Mouse (Mus musculus): ENCODE data around the gene Greb1. TPM values are rescaled to one million over a fixed set of nuclear protein-coding genes. Genes with fewer than 3 reads are reported as not detected.
A peak's percentile ranks its signal among the peaks of the same experiment; 100 is the strongest.
"Not testable (repeated sequence)": the region's sequence is repeated elsewhere in the genome, so short reads cannot be mapped to it uniquely, and the experiment has no call there.

The Greb1 gene
- total RNA-seq, 2 experiments from 2014 or later: 0.39 to 0.98 TPM

DNA sequence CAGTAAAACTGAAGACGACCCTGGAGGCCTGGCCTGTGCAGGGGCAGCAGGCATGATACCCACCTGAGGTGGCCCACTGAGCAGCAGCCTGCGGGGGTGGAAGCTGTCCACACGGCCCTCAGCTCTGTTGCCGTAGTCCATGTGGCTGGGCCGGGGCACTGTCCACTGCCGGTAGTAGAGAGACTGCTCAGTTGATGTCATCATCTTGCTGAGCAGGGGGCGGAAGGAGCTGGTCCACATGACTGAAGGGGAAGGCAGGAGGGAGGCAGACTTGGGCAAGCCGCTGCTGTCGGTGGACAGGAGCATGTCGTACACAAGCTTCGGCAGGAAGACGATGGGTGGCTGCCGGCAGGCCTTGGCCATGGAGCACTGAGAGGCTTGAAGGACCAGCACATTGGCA lies 104.5 kb downstream of the Greb1 start:
- no peak for DNase-seq (ENCODE audit: low spot score in 2 of 2)

DNA sequence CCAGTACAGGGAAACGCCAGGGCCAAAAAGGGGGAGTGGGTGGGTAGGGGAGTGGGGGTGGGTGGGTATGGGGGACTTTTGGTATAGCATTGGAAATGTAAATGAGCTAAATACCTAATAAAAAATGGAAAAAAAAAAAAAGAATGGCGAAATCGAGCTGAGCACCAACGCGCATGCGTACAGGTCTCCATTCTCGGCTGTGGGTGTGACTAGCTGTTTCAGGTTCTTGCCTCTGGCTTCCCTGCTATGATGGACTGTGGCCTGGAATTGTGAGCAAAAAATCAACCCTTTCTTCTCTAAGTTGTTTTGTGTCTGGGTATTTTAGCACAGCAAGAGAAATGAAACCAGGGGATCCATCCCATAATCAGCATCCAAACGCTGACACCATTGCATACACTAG lies 105.4 kb downstream of the Greb1 start:
- not testable (repeated sequence) for DNase-seq (ENCODE audit: low spot score in 2 of 2)

DNA sequence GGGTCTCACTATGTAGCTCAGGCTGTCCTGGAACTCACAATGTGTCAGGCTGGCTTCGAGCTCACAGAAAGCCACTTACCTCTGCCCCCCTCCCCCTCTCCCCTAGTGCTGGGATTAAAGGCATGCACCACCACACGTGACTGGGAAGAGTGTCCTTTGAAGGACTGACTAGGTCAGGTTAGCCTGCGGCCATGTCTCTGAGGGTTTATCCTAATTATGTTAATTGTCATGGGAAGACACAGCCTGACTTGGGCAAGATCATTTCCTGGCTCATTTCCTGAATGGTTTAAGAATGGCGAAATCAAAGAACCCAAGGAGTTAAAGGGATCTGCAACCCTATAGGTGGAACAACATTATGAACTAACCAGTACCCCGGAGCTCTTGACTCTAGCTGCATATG lies 105.9 kb downstream of the Greb1 start:
- DNase-seq (ENCODE audit: low spot score in 2 of 2): no peak

DNA sequence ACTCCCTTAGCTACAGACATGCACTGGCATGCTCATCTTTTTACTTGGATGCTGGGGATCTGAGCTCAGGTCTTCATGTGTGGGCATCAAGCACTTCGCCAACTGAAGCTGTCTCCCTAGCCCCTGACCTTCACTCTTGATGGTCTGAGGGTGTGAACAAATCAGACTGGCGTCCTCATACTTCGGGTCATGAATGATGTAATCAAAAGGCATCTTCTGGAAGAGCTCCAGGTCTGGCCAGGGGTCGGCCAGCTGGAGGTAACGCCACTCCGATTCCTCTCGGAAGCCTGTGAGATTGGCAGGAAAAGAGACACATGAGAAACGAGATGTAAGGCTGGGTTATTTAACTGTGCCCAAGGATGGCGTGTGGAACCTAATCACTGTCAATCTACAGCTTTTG lies 110.1 kb downstream of the Greb1 start:
- DNase-seq (ENCODE audit: low spot score in 2 of 2): no peak

DNA sequence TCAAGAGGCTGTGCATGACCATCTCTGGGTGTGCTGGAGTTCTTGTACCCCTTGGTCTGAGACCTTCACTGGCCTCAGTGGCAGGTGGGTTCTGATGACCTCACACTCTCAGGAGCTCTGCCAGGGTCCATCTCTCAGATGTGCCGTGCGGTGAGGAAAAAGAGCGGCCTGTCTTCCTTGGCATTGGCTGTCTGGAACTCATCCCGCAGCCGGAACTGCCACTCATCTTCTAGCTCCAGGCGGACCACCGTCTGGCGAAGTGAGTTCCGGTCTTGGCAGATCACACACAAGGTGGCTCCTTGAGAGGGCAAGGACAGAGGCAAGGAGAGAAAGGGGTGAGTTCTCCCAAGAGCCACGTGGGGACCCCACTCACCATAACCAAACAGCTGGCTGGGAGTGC lies 128.4 kb downstream of the Greb1 start:
- no peak for DNase-seq (ENCODE audit: low spot score in 2 of 2)

DNA sequence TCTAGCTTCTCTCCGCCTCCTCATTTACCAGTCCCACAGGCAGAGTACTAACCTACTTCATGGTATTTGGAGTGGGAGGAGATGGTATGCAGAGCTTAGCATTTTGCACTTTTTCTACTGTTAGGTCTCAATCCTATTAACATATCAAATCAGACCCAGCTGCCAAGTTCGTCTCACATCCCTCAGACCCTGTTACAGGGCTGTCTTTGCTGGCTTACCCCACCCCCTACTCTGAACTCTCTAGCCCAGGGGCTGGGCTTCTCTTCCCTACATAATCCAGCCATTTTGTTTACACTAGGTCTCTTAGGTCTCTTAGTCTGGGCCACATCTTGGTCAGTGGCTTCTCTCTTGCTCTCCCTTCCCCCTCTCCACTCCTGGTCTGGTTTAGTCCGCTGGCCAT lies 131.5 kb downstream of the Greb1 start:
- no peak for DNase-seq (ENCODE audit: low spot score in 2 of 2)

DNA sequence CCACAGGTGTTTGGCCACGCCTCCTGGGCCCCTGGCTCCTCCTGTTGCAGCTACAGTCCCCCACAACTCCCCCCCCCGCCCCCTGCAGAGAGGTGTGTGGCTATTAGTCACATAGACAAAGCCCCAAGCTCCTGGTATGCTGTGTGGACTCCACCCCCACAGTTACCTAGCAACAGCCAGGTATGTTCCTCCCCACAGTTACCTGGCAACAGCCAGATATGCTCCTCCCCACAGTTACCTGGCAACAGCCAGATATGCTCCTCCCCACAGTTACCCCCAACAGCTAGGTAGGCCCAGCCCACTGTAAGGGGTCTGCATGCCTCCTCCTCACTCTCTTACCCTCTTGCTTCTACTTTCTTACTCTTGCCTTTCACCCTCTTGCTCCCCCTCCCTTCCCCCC lies 135.7 kb downstream of the Greb1 start:
- no peak for DNase-seq (ENCODE audit: low spot score in 2 of 2)

DNA sequence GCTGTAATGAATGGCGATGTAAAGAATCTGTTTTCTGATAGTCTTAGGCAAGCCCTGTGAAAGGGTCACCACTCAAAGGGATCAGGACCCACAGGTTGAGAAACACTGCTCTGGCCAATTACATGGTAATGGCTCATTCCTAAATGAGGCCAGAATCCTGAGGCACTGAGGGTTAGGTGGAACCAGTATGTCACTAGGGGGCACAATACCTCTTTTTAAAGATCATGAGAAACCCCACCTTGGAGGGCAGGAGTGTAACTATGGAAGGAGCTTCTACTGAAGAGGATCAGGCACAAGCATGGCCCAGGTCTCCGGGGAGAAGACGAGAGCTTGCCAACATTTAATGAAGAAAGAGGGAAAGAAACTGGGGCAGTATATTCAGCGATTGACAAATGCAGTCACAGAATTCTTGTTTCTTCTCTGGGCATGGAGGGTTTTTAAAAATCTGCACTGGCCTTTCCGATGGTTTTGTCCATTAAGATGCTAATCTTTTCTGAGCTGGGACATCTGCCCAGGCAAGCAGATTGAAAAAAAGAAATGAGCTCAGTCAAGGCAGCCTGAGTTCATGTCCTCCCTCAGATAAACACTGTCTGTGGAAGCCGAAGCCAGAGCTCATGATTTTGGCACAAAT lies 137.6 kb downstream of the Greb1 start:
- no peak for DNase-seq (ENCODE audit: low spot score in 2 of 2)

DNA sequence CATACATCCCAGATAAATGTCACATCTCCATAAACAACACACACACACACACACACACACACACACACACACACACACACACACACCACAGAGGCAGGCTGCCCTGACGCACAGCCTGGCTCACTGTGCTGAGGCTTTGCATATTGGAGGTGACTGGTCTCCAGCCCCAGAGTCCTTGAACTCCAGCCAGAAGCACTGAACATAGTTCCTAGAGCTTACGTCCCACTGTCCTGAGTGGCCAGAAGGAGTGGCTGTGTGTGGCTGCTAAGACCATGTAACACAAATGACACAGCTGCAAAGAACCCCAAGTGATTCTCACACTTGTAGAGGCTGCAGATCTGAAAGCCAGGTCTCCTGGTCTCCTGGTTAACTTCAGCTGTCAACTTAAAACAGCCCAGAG lies 138.8 kb downstream of the Greb1 start:
- no peak for DNase-seq (ENCODE audit: low spot score in 2 of 2)

DNA sequence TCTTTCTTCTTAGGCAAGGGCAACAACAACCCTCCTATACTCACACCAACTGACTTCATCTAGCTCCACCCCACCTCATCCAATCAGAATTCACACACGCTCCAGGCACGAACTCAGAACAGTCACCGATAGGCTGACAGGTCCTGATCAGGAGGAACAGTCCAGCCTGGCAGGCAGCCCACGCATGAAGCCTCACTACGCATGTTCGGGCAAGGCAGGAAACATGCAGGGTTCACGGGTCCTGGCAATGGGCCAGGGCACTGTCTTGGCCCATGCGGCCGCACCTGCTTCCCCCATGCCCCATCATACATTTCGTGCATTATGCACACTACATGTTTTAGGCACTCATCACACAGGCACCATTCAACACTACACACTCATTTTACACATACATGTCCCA lies 139.2 kb downstream of the Greb1 start:
- no peak for DNase-seq (ENCODE audit: low spot score in 2 of 2)

DNA sequence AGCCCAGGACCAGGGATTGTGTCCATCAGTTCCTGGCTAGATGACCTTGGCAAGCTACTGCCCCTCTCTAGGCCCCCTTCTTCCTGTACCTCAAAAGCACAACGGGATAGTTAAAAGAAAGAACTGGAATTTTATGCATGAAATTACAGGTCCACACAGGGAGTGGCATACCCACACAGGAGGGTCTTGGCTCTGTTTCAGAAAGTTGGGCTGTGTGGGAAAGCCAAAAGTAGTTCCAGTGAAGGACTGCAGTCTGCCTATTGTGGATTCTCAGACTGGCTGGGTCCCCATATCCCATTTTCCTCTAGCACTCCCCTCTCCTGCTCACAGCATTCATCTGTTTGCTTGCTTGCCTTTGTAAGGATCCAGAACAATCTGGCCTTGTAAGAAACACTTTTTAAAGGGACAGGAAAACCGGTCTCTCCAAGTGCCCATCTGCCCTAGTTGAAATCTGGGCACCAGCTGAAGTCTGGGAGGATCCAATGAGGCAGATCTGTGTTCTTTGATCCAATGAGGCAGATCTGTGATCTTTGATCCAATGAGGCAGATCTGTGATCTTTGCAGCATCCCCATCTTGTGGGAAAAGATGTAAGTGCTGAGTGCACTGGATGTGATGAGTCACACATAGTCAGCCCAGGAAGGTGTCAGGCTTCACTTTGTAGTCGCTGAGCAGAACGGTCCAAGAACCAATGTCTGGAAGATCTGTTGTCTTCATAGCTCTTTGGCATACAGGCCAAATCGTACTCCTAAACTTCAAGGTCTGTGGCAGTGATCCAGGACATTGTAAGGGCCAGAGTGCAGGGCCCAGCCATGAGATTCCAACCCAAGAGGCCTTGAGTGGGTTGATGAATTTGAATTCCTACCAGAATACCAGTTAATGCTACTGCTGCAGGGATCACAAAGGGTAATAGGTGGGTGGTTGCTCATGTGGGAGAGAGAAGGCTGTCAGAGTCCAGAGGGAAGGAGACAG lies 143.5 kb downstream of the Greb1 start:
- no peak for DNase-seq (ENCODE audit: low spot score in 2 of 2)

DNA sequence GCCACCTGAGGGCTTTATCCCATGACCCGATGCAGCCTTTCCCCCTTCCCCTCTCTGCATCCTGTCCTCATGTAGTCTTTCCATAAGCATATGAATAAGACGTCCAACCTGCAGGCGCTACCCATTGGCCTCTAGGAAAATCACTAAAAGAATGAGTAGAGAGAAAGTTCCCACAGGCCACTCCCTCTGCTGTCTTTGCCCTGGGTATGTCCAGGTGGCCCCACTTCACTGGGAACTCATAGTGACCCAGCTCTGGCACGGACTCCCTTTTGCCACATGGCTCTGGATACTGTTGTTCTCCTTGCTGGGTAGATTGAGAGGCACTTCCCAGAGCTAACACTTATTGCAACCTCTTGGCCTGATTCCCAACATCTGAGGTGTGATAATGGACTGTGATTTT lies 145.1 kb downstream of the Greb1 start:
- no peak for DNase-seq (ENCODE audit: low spot score in 2 of 2)

DNA sequence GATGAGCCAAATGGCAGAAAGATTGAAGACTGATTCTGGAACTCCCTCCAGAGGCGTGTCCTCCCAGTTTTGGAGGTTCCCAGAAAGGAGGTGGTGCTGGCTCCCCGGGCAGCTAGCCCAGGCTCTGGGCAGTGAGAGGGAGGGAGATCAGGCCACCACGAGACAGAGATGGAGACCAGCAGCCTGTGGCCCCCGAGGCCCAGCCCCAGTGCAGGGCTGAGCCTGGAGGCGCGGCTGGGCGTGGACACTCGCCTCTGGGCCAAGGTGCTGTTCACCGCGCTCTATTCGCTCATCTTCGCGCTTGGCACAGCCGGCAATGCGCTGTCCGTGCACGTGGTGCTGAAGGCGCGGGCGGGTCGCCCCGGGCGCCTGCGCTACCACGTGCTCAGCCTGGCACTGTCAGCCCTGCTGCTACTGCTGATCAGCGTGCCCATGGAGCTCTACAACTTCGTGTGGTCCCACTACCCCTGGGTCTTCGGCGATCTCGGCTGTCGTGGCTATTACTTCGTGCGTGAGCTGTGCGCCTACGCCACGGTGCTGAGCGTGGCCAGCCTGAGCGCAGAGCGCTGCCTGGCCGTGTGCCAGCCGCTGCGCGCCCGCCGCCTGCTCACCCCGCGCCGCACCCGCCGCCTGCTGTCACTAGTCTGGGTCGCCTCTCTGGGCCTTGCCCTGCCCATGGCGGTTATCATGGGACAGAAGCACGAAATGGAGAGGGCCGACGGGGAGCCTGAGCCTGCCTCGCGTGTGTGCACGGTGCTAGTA lies 147.2 kb downstream of the Greb1 start, which contains the start of gene Ntsr2:
Gene Ntsr2, plus strand, starts transcription at position 51 of the 762 bp plus-strand sequence.
- peak; percentile 51 to 77 for DNase-seq (ENCODE audit: low spot score in 2 of 2)

DNA sequence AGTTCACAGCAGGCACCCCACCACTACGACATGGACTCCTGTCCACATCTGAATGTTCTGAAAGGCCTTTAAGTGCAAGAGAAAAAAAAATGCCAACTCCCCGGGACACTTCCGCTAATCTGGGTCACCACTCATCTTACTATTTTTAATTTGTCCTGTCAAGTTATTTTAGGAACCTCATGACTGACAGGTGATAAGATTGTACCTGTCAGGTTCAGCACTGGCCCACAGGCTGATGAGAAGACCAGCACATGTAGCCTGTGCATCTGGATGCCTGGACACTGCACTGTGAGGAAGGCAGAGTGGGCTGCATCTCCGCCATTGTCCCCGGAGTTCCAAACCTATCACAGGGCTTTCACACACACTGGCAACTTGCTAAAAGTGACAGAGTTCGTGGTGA lies 150.9 kb downstream of the Greb1 start:
- no peak for DNase-seq (ENCODE audit: low spot score in 2 of 2)

DNA sequence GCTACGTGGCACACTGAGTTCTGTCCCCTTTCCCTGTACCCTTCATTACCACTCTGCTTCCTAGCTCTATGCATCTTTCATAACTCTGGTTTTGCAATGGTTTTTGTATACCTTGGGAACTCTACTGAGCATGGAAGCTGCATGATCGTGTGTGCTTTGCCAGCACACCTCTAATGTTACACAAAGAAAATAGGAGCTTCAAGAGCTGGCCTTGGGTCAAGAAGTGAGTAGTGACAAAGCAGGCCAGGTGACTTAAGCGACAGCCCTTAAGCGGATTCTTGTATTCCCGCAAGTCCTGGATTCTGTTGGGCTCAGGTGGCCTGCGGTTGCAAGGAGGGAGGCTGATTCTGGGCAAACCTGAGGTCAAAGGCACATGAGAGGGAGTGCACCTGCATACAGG lies 152.4 kb downstream of the Greb1 start:
- DNase-seq (ENCODE audit: low spot score in 2 of 2): no peak

DNA sequence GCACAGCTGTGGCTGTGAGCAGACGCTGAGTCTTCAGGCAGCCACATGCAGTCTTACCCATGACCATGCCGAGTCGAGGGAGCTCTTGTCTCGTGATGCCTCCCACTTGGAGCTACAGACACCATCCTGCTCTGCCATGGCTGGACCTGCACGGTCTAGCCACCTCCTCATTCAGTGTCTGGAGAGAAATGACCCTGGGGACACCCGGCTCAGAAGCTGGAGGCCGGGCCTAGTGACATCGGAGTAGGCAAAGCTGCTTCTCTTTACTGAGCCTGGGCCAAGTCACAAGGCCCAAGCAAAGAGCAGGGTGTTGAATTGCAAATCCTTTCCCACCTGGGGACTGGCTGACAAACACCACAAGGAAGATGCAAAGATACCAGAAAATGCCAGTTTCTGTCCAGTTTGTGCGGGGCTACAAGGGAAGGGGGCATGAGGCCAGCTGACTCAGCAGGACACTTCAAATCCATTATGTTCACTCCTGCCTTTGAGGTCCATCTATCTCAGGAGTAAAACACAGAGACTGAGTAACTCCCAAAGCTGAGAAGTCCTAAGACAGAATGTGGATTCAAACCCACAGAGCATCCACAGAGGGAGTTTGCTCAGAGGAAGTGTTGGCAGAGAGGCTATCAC lies 153.8 kb downstream of the Greb1 start:
- DNase-seq (ENCODE audit: low spot score in 2 of 2): no peak

DNA sequence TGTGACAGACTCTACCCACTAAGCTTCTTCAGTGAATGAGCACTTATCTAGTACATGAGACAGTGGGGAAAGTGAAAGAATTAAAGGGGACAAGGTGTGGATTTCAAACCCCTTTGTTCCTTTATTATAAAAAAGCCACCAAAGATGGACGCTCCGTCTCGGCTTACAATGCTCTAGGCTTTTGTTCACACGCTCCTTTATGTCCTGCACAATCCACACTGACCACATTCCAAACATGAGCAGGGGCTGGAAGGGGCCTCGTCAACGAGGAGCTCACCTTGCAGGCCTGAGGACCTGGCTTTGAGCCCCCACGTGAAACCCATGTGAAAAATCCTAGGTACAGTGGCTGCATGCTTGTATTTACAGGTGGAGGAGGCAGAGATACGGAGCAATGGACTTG lies 156.0 kb downstream of the Greb1 start:
- DNase-seq (ENCODE audit: low spot score in 2 of 2): no peak

DNA sequence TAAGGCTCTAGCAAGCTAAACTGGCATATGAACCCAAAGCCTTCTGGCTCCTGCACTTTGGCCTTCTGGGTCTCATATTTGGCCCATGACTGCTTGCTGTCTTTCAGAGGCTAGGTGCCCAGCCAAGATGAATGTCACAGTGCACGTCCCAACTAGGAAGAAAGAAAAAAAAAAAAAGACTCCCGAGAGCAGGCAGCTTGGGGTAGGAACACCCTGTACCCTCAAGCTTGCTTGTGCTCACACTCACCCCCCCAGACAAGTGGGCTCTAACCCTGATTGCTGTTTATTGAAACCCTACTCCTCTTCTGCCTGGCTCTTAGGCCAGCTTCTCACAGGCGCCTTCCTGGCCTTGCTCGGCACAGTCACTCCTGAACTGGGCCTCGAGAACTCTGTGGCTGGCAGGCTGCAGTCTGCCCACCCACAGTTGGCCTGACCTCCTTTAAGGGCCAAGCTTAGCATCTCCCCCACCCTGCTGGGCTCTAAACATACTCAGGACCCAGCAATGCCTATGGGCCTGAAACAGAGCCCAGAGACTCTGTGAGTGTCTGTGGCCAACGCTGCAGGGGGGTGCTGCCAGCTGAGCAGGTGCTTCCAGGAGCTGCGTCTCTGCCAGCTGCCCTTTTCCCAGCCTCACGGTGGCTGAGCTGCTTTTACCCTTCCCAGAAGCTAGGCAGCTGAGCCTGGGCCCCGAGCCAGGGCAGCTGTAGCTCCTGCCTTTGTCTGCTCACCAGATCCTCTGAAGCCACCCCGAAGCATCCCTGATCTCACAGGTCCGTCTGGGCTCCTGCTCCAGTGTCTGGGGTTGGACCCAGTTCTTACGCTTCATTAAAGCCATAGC lies 157.0 kb downstream of the Greb1 start:
- peak; percentile 23 to 65 for DNase-seq (ENCODE audit: low spot score in 2 of 2)

DNA sequence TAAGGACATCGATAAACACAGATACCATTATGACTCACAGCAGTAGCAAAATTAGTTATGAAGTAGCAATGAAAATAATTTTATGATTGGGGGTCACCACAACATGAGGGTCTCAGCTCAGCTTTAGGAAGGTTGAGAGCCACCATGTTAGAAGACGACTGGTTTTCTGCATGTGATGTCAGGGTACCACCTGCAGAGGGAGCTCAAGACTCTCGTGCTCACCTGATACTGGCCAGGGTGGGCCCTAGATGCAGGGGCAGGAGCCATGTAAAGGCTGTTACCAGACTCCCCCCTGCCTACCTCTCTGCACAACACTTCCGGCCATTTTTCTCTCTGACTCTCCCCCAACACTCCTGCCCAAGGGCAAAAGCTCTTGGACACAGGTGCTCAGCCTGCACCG lies 158.7 kb downstream of the Greb1 start:
- no peak for DNase-seq (ENCODE audit: low spot score in 2 of 2)

DNA sequence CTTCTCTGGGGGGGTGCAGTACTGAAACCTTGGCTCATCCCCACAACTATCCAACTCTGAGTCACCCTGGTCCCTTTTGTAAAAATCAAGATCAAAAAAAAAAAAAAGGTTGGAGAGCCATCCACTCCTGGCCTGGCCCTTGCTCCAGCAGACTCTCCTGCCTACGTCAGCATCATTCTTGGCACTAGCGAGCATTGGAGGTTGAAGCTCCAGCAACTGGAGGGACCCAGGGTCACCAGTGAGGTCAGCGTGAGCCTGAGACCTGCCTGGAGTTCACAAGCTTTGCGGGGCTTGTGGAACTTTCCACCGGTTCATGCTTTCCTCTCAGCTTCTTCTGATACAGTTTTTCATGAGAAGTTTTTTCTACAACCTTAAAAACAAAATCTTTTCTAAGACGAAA lies 160.6 kb downstream of the Greb1 start:
- DNase-seq (ENCODE audit: low spot score in 2 of 2): no peak

All from gastrocnemius, postnatal 4 days (tissue).